Comparison of ENCODE assay signal across 11 mouse cellular contexts in the genomic region with DNA sequence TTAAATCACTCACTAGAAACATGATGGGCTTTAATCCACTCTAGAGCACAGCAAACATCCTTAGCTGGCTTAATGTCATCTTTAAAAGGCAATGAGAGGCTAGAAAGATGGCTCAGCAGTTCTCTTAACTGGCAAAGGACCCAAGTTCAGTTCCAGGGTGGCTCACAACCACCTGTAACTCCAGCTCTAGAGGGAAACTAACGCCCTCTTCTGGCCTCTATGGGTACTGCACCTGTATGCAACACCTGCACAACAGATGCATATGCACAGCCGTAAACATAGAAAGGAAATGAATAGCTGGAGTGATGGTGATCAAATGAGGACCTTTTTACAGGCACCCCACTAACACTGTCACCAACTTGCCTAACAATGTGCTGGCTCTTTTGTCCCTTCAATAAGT. TPM values are rescaled to one million over a fixed set of nuclear protein-coding genes. Genes with fewer than 3 reads are reported as not detected.
DNase-seq lines count a peak whose midpoint lies in the region; ATAC-seq and TF ChIP-seq lines count a peak whose summit lies in the region.
"Had no signal": no experiment of that assay in that cellular context is flagged by ENCODE, and none has a peak within 500 bp of the region (broad histone marks: within the 10 kb centered on the region; RNA-seq: fewer than 3 reads in every experiment).

No protein-coding gene starts in this region.

- WGBS in hindbrain, embryonic 15.5 days, result 56% methylated on average over 2 of the region's 2 CpGs
- WGBS in hindbrain, embryonic 14.5 days, result 52% methylated on average over 2 of the region's 2 CpGs
- 53% methylated on average over 2 of the region's 2 CpGs for WGBS in midbrain, postnatal 0 days
- WGBS in midbrain, embryonic 16.5 days, result 52% methylated on average over 2 of the region's 2 CpGs

- H3K9ac ChIP-seq in hindbrain, embryonic 15.5 days, result no peak overlapping the region
- H3K9ac ChIP-seq in hindbrain, embryonic 14.5 days, result no peak overlapping the region
- H3K9ac ChIP-seq in midbrain, postnatal 0 days (replicated peaks; ENCODE audit: low read length, poor library complexity, severe bottlenecking), result no peak overlapping the region
- no peak overlapping the region for H3K9ac ChIP-seq in midbrain, embryonic 16.5 days (ENCODE audit: low read depth, low read length)
- H3K9ac ChIP-seq: liver, embryonic 13.5 days had no signal

- no peak for TF ChIP-seq POLR2A in brain, embryonic 14.5 days (IDR thresholded peaks at IDR 0.05; ENCODE audit: borderline replicate concordance, extremely low read depth, insufficient read depth, insufficient read length, poor library complexity, severe bottlenecking)

- TF ChIP-seq CTCF in midbrain, postnatal 0 days (IDR thresholded peaks at IDR 0.05), result peak; percentile 69
- TF ChIP-seq CTCF in brain, embryonic 14.5 days (IDR thresholded peaks at IDR 0.05; ENCODE audit: borderline replicate concordance, extremely low read depth, insufficient read depth, insufficient read length), result peak; percentile 56; the same call in 1 of the 2 replicates

- H3K27ac ChIP-seq in hindbrain, embryonic 15.5 days (replicated peaks), result 0 out of 2 replicates have a peak overlapping the region, but pooled peaks have one; percentile 9
- no peak overlapping the region for H3K27ac ChIP-seq in hindbrain, embryonic 14.5 days
- H3K27ac ChIP-seq in midbrain, postnatal 0 days (ENCODE audit: low read depth, low read length), result no peak overlapping the region
- no peak overlapping the region for H3K27ac ChIP-seq in midbrain, embryonic 16.5 days (ENCODE audit: low read length)
- H3K27ac ChIP-seq: liver, embryonic 13.5 days had no signal

- H3K36me3 ChIP-seq in hindbrain, embryonic 15.5 days, result no peaks in the 10 kb centered on the region
- no peaks in the 10 kb centered on the region for H3K36me3 ChIP-seq in hindbrain, embryonic 14.5 days (replicated peaks; ENCODE audit: control insufficient read depth, insufficient read depth)
- no peaks in the 10 kb centered on the region for H3K36me3 ChIP-seq in midbrain, postnatal 0 days (ENCODE audit: insufficient read depth, low read length)
- H3K36me3 ChIP-seq in midbrain, embryonic 16.5 days (ENCODE audit: control insufficient read depth, insufficient read depth, low read length), result no peaks in the 10 kb centered on the region
- H3K36me3 ChIP-seq: liver, embryonic 13.5 days had no signal

- DNase-seq in hindbrain, embryonic 14.5 days (ENCODE audit: low spot score), result no peak
- peak; percentile 23 for DNase-seq in midbrain, postnatal 0 days (ENCODE audit: low spot score)
- peak; percentile 30 for DNase-seq in brain, embryonic 14.5 days (ENCODE audit: low read depth)
- peak; percentile 49 for DNase-seq in testis, postnatal 14 days (ENCODE audit: low spot score)
- no peak for DNase-seq in spleen, postnatal 14 days (ENCODE audit: low spot score in 2 of 2)
- DNase-seq: gastrocnemius, postnatal 10 days; heart, postnatal 10 days; liver, embryonic 13.5 days had no signal

- no peaks in the 10 kb centered on the region for H3K9me3 ChIP-seq in hindbrain, embryonic 15.5 days
- H3K9me3 ChIP-seq in hindbrain, embryonic 14.5 days (ENCODE audit: control insufficient read depth, low read length), result no peaks in the 10 kb centered on the region
- H3K9me3 ChIP-seq in midbrain, postnatal 0 days (ENCODE audit: low read length), result no peaks in the 10 kb centered on the region
- no peaks in the 10 kb centered on the region for H3K9me3 ChIP-seq in midbrain, embryonic 16.5 days (replicated peaks; ENCODE audit: control insufficient read depth, low read length, poor library complexity, severe bottlenecking)

- H3K4me3 ChIP-seq in hindbrain, embryonic 15.5 days, result no peak overlapping the region
- H3K4me3 ChIP-seq in hindbrain, embryonic 14.5 days (replicated peaks; ENCODE audit: low read length), result no peak overlapping the region
- H3K4me3 ChIP-seq in midbrain, postnatal 0 days (ENCODE audit: low read depth, low read length), result no peak overlapping the region
- H3K4me3 ChIP-seq in midbrain, embryonic 16.5 days (ENCODE audit: low read depth, low read length), result no peak overlapping the region
- H3K4me3 ChIP-seq: liver, embryonic 13.5 days had no signal

- no peak overlapping the region for H3K4me2 ChIP-seq in hindbrain, embryonic 15.5 days
- H3K4me2 ChIP-seq in hindbrain, embryonic 14.5 days (replicated peaks), result no peak overlapping the region
- no peak overlapping the region for H3K4me2 ChIP-seq in midbrain, postnatal 0 days (ENCODE audit: low read depth, low read length, poor library complexity, severe bottlenecking)
- no peak overlapping the region for H3K4me2 ChIP-seq in midbrain, embryonic 16.5 days (ENCODE audit: low read length)
- H3K4me2 ChIP-seq: liver, embryonic 13.5 days had no signal

- no peaks in the 10 kb centered on the region for H3K27me3 ChIP-seq in hindbrain, embryonic 15.5 days
- H3K27me3 ChIP-seq in hindbrain, embryonic 14.5 days (ENCODE audit: control insufficient read depth, insufficient read depth, low read length), result no peaks in the 10 kb centered on the region
- H3K27me3 ChIP-seq in midbrain, postnatal 0 days (ENCODE audit: insufficient read depth, low read length), result no peaks in the 10 kb centered on the region
- no peaks in the 10 kb centered on the region for H3K27me3 ChIP-seq in midbrain, embryonic 16.5 days (ENCODE audit: control insufficient read depth, insufficient read depth, low read depth, low read length)
- H3K27me3 ChIP-seq: liver, embryonic 13.5 days had no signal

- H3K4me1 ChIP-seq in hindbrain, embryonic 15.5 days (replicated peaks), result peaks cover 4% of the 10 kb centered on the region; the same call in 1 of the 2 replicates
- no peaks in the 10 kb centered on the region for H3K4me1 ChIP-seq in hindbrain, embryonic 14.5 days (replicated peaks; ENCODE audit: control insufficient read depth, insufficient read depth, low read length)
- H3K4me1 ChIP-seq in midbrain, postnatal 0 days (ENCODE audit: insufficient read depth, low read length), result peaks cover 3% of the 10 kb centered on the region; the same call in 1 of the 2 replicates
- H3K4me1 ChIP-seq in midbrain, embryonic 16.5 days (ENCODE audit: control insufficient read depth, insufficient read depth, low read length), result 0 out of 2 replicates have a peak, but pooled peaks cover 5% of the 10 kb centered on the region
- H3K4me1 ChIP-seq: liver, embryonic 13.5 days had no signal

- no peak for ATAC-seq in hindbrain, embryonic 15.5 days (ENCODE audit: low FRiP score, low read depth)
- no peak for ATAC-seq in hindbrain, embryonic 14.5 days (ENCODE audit: low FRiP score)
- ATAC-seq in midbrain, postnatal 0 days (ENCODE audit: low FRiP score), result no peak
- ATAC-seq in midbrain, embryonic 16.5 days, result no peak
- ATAC-seq: activated CD4-positive, CD25-positive, alpha-beta regulatory T cell, adult 4 months had no signal

RNA-seq across cellular contexts. Expression of a gene that starts 27.9 kb away (rescaled TPM):
- polyA plus RNA-seq in hindbrain, embryonic 15.5 days (2015; fragmentation: Nextera tagmentation; extraction: Ambion mirVana), result 7.8 and 8.1 TPM in 2 replicates
- 7.5 and 11.5 TPM in 2 replicates for polyA plus RNA-seq in hindbrain, embryonic 14.5 days (2014; fragmentation: Nextera tagmentation; extraction: Ambion mirVana)
- 16.7 and 27.0 TPM in 2 replicates for total RNA-seq in midbrain, postnatal 0 days (2014; rRNA removed)
- polyA plus RNA-seq in midbrain, postnatal 0 days (2015; fragmentation: Nextera tagmentation; extraction: Ambion mirVana), result 4.0 and 4.8 TPM in 2 replicates
- 5.8 and 7.8 TPM in 2 replicates for polyA plus RNA-seq in midbrain, embryonic 16.5 days (2015; fragmentation: Nextera tagmentation; extraction: Ambion mirVana)
- 11.7 and 15.3 TPM in 2 replicates for polyA plus RNA-seq in brain, embryonic 14.5 days (2012; rRNA removed)

Comparison
In these comparisons a context has a peak if more than half of its experiments do, and no peak if none do; other contexts are left out.
1. DNase-seq: peak in midbrain, postnatal 0 days (single experiment), brain, embryonic 14.5 days (single experiment) and testis, postnatal 14 days (single experiment); none in hindbrain, embryonic 14.5 days (single experiment) and spleen, postnatal 14 days (0 of 2).